Mouse (Mus musculus) NIH3T3 (cell line): ENCODE results near the gene Rnf144b.
A peak's percentile ranks its signal among the peaks of the same experiment; 100 is the strongest.

Experiments
- DNase-seq: peaks from one replicate; pipeline ENCODE4 v3.0.0-alpha.2; 2012; ENCODE audit warnings: low read depth

Rnf144b gene

DNA sequence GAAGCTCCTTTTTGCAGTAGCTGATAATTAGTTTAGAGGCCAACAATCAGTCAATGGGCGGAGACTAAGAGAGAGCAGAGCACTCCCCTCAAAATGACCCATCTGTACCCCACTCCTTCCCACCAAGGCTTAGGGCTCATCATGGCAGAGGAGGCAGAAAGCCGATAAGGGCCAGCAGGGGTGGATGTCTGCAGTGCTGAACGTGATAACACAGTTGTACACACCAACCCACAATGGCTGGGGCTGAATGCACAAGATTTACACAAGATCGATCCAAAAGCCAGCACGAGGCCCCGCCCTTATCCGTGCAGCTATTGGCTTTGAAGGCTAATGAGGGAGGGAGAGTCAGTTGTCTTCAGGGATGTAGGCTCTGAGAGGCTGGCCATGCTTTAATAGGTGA lies 58.3 kb downstream of the Rnf144b start:
- no peak for DNase-seq

DNA sequence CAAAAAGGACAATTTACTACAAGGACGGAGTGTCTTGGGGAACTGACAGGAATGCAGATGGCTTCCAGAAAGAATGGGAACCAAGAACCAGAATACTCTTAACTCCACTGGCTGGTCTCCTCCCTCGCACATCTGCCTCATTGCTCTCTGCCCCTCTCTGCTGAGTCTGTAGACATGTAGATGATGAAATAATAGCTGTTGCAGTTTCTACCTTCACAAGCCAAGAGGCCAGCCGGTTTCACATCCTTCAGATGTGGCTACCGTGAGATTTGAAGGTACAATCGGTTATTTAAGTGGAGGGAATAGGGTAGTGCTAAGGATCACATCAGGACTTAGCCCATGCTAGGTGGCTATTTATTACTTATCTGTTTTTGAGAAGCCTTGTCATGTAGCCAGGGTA lies 59.9 kb downstream of the Rnf144b start:
- no peak for DNase-seq

DNA sequence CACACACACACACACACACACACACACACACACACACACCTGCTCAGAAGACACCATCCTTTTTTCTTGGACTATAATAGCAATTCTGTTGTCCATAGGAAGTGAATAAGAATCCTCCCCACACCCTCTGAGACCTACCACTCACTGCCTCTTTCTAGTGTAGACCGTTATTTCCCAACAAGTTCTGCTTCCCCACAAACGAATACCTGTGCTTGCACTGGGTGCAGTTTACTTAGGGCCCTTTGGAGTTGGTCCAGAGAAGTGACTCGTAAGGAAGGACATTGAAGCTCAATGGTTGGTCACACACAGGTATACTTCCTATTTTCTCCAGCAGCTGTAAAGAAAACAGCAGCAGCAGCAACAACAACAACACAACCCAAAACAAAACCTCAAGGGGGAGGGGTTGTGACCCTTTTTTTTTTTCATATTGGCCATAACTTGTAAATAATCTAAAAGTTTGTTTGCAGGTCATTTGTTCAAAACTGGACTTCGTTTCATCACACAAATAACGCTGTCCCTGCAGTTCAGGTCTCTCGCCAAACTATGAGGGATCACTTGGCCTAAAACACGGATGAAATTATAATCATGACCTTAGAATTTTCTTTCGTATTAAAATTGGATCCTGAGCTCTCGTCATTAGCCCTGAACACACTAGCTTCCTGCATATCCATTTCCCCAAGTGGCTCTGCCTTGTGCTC lies 60.7 kb downstream of the Rnf144b start:
- no peak for DNase-seq

DNA sequence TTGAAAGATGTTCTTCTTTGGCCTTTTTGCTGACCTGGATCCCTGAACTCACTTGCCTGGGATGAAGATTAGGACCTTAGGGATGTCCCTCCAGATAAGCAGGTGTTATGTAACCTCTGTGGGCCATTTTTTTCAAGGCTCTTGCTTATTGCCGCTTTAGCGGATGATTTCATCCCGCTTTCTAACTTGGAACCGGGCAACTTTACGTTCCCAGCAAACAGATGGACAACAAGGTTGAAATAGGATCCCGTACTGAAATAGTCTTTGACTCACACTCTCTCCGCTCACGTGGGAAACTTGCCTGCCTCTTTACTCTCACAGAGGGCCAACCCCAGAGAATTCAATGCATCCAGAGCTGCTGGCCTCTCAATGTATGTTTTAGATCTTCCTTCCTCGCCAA lies 61.3 kb downstream of the Rnf144b start:
- peak; percentile 50 for DNase-seq

DNA sequence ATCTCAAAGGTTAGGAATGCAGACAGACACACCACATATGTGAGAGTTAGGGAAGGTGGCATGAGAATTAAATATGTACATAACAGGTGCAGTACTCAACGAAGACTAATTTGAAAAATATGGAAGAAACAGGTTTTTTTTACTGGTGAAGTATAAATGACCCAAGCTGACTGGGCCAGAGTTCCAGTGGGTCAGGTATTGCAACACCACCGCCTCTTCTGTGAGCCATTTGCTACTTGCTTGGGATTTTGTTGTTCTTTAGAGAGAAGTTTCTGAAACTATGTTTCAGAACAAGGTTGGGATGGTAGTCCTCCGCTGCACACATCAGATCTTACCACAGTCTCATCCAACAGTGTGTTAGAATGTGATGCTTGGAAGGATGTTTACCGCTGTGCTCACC lies 65.4 kb downstream of the Rnf144b start:
- DNase-seq: no peak

DNA sequence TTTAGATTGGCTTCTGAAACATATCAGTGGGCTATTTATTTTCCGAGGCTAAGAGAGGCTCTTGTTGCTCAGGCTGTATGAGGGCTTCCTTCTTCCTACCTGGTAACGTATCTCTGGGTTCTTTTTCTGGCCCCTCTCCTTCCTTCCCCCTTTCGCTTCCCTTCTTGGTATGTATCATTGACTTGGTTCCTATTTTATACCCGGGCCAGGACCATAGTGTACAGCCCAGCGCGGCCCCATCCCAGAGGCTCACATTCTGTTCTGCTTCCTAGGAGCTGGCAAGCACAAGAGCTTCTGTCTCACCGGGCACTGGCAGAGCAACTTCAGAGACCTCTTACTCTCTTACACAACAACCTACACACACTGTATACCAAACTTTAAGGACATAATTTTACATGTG lies 67.5 kb downstream of the Rnf144b start:
- no peak for DNase-seq

DNA sequence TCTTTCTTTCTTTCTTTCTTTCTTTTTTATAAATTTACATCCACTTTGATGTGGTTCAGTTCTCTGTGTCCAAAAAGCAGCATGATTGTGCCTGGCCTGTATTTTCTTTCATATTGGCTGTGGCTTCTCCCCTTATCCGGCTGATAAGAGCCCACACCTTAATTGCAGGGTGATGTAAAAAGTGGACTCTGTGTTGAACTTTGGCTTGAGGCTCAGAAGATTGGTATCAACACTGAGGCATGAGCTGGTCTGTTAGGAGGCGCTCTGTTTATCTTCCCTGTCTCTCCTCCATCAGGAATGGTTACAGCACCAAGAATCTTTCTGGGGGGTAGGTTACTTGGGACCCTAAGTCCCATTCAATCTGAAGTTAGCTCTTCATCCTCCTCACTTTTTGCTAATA lies 69.7 kb downstream of the Rnf144b start:
- no peak for DNase-seq

DNA sequence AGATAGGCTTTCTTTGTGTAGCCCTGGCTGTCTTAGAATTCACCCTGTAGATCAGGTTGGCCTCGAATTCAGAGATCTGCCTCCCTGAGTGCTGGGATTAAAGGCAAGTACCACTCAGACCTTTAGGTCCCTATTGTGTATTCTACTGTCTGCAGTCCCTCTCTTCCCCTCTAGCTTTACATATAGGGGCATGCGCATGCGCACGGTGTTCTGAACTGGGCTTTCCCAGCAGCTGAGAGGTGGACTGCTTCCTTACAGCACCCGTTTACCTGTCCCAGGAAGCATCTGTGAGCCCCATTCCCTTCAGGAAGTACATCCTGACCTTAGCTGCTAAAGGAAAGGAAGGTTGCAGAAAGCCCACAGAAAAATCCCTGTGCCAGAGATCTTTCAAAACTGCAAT lies 70.3 kb downstream of the Rnf144b start:
- DNase-seq: no peak

DNA sequence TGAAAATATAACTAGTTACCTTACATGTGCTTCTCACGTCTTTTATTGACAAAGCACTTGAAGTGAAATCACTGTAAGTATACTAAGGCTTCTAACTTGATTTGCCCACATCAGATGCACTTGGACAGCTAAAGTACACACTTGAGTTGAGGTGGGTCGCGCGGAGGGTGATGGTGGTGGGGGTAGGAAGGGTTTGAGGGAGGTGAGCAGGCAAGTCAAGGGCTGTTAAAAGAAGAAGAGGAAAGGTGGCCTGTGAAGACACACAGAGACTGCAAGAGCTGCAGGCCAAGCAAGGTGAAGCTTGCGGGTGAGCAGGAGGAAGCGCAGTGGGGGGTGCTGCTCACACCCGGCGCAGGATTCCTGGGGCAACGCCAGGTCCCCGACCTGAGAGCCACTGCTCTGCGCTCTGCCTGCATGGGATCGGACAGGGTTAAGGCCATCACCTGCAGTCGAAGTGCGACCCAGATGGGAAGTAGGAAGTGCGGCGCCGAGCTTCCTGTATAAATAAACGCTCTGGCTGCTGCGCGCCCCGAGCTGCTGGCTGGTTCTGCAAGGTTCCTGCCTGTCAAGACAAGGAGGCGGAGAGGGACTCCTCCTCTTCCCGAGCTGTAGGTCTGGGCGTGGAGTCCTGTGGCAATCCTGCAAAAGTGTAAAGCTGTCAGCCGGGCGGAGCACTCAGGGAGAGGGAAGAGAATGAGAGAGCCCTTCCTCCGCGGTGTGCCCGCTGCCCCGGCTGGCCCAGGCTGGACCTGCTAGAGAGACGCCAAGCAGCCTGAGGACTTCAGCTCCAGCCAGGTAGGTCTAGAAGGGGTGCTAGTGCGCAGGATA lies 71.1 kb downstream of the Rnf144b start:
- DNase-seq: no peak

DNA sequence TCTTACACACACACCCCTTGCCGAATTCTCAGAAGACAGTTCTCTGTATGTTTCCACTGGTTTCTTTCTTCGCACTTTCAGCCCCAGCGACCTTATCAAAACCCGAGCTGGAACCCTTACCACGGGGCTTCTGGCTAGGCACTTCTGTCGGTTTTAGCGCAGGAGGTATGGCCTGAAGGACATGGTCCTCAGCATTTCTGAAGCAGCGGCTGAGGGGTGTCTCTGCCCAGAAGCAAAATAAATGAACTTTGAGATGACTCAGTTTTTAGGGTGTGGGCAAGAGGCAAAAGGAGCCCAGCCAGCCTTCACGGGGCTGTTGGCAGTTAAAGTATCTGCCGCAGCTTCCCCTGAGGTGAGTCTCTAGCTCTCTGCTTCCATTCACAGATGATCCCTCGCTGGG lies 72.2 kb downstream of the Rnf144b start:
- DNase-seq: no peak

DNA sequence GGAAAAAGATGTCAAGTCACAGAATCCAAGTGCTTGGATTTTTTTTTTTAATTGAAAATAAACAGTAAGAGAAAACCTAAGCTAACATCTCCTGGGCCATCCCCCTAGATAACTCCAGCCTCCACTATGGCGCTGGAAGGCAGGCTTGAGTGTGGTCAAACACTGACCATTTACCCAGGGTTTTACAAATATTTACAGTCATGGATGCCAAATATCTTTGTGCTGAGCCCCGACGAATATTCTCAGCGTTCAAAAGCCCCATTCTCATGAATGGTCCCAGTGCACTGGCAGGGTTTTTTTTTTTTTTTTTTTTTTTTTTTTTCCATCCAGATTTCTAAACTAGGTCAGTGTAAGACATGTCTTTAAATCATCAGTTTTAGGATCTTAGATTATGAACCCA lies 73.0 kb downstream of the Rnf144b start:
- no peak for DNase-seq

DNA sequence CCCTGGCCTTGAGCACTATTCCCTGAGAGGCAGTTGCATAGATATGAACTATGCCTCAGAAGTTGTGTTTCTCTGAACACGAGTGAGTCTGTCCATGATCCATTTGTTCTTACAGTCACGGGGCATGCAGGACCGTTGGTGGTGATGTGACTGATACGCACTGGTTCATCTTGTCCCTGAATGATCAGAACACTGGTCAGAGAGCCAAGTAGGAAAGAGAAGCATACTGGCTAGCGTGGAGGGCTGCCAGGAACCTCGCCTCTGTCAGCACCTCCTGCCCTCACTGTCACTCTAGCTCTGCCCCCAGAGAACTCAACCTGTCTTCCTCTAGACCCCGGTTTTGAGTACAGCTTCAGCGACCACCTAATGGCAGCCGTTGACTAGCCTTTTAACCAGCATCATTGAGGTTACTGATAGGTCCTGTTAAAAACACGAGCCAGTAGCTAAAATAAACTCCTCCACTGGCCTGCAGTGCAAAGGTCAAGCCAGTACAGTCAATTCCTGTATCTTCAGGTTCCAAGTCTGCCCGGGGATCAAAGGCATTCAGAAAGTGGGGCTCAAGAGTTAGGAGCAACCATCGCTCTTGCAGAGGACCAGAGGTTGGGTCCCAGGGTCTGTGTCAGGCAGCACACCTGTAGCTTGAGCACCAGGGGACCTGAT lies 77.7 kb downstream of the Rnf144b start:
- no peak for DNase-seq

DNA sequence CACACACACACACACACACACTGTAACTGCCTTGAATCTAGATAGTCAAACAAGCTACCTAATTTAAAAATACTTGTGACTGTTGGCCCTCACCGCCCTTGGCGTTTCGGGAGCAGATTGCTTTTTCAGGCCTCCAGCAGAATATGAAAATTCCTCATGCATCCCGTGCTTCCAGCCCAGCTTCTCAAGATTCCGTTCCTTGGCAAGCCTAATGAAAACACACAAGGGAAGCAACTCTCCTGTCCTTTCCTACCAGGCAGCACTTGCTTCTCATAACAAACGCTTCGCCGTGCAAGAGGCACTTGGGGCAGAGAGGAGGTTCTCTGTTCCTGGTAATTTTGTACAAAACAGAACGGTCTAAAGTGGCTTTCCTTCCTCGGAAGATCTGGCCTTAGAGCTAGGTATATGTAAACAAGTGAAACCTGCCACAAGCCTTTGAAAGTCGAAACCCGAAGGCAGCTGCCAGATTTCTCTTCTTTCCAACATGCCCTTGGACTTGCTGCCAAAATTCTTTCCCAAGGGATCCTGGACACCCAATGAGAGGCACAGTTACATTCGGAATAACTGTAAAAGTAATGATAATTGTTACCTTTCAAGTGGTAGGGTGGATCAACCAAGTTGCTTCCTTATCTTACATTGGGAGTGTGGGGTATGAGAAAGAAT lies 79.6 kb downstream of the Rnf144b start:
- DNase-seq: peak; percentile 45

DNA sequence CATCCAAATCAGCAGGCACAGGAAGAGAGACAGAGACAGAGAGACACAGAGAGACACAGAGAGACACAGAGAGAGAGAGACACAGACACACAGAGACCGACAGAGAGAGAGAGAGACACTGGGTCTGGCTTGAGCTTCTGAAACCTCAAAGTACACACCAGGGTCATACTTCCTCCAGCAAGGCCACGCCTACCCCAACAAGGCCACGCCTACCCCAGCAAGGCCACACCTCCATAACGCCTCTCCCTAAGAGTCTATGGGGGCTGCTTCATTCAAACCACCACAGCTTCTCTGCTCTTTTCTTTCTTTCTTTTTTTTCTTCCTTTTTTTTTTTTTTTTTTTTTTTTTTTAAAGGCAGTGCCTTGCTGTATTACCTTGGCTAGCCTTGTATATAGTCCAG lies 88.0 kb downstream of the Rnf144b start:
- DNase-seq: no peak

DNA sequence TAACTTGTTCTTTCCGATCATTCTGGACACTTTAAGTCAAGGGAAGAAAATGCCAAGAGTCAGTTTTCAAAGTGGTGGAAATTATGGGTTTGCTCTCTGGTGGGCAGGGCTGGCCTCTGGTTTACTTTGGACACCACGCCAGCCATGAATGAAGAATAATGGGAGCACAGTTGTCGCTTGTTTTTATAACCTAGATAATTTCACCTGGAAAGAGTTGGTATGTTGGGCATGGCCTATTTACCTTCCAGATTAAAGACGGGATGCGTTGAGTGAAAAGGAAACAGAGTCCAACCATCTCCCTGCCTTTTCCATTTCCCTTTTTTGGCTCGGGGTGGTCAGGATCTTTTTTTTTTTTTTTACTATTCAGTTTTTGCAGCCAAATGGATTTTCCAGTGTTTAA lies 88.5 kb downstream of the Rnf144b start:
- no peak for DNase-seq

DNA sequence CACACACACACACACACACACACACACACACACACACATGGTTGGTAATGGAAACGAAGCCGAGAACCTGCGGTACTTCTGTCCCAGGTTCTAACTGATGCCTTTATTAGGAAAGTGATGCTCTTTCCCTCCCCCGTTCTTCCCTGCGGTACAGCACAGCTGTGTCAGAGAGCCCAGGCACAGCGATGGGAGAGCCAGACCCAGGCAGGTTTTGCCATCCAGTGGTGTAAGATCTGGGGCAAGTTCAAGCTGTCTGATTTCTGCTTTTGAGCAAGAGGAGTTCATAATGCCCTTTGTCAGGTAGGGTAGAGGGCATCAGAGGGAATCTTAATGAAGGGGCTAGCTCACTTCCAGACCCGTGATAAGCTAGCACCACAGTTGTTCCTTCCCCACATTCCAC lies 89.1 kb downstream of the Rnf144b start:
- DNase-seq: no peak

DNA sequence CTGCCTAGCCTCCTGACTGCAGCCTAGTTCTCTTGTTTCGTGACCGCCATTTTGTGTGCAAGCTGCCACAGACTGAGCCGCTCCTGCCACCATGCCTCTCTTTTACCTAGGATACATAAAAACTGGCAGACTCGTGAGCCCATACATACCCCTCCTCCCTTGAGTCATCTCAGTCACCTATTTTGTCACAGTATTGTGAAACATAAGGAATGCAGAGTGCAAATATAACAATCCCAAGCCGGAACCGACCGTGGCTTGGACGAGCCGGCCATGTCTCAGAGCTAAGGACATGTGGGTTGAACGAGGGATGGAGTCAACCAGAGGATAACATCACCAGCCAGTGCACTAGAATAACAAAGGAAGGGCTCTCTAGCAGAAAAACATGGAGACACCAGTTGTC lies 91.4 kb downstream of the Rnf144b start:
- no peak for DNase-seq

DNA sequence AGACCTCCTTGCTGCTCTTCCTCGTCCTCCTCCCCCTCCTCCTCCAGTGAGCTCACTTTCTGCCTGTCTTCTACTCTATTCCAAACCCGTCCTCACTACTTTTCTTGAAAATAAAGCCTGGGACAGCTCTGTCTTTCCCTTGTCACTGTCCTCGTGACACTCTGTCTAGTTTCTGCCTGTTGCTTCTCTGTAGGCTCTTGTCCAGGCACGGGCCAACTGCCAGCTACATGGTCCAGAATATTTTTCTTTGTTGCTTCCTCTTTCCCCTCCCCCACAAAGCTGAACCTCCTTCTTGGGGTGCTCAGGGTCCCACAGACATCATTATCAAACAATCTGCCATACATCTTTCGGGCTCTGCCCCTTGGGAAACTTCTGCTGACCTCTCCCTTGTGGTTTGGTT lies 92.4 kb downstream of the Rnf144b start:
- no peak for DNase-seq

DNA sequence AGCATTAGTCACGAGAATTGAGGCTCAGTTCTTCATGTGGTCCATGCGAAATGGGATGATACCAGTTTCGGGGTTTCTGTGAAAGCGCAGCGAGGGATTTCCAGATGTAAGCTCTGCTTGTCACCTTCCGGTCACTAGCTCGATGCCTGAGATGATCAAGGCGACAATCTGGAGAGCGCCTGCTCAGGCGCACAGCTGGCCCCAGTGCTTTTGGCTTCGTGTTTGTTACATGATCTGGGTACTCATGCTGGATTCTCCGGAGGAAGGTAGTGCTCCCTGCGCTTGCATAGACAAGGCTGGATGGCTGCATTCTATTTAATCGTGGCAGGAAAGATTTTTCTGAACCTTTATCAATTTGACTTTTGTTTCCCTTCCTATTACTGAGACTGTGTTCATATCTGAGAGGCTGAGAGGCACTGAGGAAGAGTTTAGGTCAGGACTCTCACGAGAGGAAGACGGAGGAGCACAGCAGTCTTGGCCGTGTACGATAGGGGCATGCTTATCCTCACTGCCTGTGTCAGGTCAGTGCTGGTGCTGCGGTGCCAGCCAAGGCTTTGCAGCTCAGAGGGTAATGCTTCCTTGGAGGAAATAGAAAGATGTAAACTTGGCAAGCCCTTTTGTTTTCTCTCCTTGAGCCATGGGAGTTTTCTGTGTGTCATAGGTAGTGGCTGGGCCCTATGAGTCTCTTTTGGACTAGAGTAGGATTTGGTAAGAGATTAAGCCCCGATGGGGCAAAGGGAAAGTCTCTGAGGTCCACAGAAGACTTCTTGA lies 93.5 kb downstream of the Rnf144b start:
- DNase-seq: no peak

DNA sequence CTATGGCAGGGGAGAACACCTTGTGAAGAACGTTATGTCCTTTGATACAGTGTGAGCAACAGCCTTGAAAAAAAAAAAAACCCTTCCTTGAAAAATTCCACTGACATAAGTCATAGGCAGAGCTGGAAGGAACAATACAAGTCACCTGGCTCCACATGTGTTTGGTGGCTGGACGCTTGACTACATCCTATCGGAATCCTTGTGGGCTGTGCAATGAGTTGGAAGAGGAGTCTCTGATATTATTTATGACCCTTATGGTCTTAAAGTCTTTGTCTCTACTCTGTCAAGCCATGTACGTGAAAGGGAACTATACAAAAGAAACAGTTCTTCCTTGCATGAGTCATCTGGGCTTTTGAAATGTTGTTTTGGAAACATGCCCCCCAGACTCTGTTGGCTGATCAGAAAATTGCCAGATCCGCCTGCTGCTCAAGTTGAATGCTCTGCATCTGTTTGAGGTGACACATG lies 94.7 kb downstream of the Rnf144b start:
- DNase-seq: peak; percentile 56

DNA sequence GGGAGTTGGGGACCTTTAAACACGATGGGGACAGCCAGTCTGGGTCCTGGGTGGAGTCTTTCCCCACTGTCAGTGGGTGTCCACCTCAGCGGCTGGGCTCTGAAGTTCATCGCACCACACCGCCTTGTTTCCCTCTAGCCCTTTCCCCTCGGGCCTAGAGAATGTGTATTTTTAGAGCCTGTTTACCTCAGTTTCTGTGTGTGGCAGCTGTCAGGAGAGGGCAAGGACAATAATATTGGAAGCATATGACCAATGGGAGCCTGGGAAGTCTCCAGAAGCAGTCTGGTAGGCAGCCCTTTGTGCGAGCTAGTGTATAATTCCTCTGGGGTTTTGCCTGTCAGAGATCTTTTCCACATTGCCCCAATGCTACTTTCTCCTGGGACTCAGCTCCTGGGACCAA lies 95.9 kb downstream of the Rnf144b start:
- DNase-seq: no peak

DNA sequence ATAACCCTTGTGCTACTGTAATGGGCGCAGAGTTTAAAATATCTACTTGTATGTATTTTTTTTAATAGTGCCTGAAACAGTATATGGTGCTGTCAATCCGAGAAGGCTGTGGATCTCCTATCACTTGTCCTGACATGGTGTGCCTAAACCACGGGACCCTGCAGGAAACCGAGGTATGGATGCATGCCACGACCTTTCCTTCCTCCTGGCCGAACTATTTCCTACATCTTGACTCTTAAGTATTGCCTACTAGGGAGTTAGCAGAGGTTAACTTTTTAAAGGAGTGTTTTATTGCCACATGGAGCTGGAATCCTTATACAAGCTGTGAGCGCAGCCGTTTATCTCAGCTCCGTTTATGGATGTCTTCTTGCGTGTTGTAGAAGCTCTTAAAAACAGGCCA lies 98.0 kb downstream of the Rnf144b start:
- no peak for DNase-seq
